Mouse (Mus musculus) hindbrain, embryonic 16.5 days (tissue): Measurements from ENCODE around the gene Vmn1r163. TPM values are rescaled to one million over a fixed set of nuclear protein-coding genes. Genes with fewer than 3 reads are reported as not detected.
"Not testable (repeated sequence)": the region's sequence is repeated elsewhere in the genome, so short reads cannot be mapped to it uniquely, and the experiment has no call there.

Experiments
- ATAC-seq: fragments of 200-750 bp; cut with Nextera tagmentation; 2 replicates; pipeline ENCODE4 v1.8.0; 2017; ENCODE audit warnings: moderate TSS enrichment, moderate library complexity
- H3K27ac ChIP-seq: fragments of 300-500 bp; sonication (generic); 2 replicates; pipeline ENCODE4 v1.5.1; 2014; ENCODE audit warnings: low read depth, mild to moderate bottlenecking, control low read depth, low read length, moderate library complexity
- H3K27me3 ChIP-seq: fragments of 300-500 bp; sonication (generic); replicated peaks from 2 replicates; pipeline ENCODE4 v1.6.1; 2014; ENCODE audit warnings: low read length; ENCODE audit not compliant: control insufficient read depth, insufficient read depth
- H3K36me3 ChIP-seq: fragments of 300-500 bp; sonication (generic); 2 replicates; pipeline ENCODE4 v1.6.1; 2014; ENCODE audit warnings: mild to moderate bottlenecking, low read length, moderate library complexity, mixed read lengths; ENCODE audit not compliant: control insufficient read depth, insufficient read depth
- H3K4me1 ChIP-seq: fragments of 300-500 bp; sonication (generic); 2 replicates; pipeline ENCODE4 v1.6.1; 2014; ENCODE audit warnings: low read depth, low read length; ENCODE audit not compliant: control insufficient read depth, insufficient read depth
- H3K4me2 ChIP-seq: fragments of 300-500 bp; sonication (generic); 2 replicates; pipeline ENCODE4 v1.6.1; 2014; ENCODE audit warnings: mild to moderate bottlenecking, low read length, control low read depth, moderate library complexity
- H3K4me3 ChIP-seq: fragments of 300-500 bp; sonication (generic); 2 replicates; pipeline ENCODE4 v1.5.1; 2014; ENCODE audit warnings: mild to moderate bottlenecking, low read length, control low read depth, moderate library complexity
- H3K9ac ChIP-seq: fragments of 300-500 bp; sonication (generic); 2 replicates; pipeline ENCODE4 v1.6.1; 2014; ENCODE audit warnings: low read depth, mild to moderate bottlenecking, control low read depth, low read length, moderate library complexity
- H3K9me3 ChIP-seq: fragments of 300-500 bp; sonication (generic); 2 replicates; pipeline ENCODE4 v1.6.1; 2014; ENCODE audit warnings: mild to moderate bottlenecking, low read length, moderate library complexity; ENCODE audit not compliant: control insufficient read depth
- WGBS: fragments of 180-500 bp; shearing (Covaris S2); extraction: QIAGEN DNeasy Blood & Tissue Kit; methylation state at CpG from one replicate; pipeline ENCODE4 v1.1.7; 2014; 5-methylcytosine and 5-hydroxymethylcytosine counted together
- polyA plus RNA-seq: library from polyadenylated mRNA; unstranded; fragments of >200 nt; fragmentation: Nextera tagmentation; extraction: Ambion mirVana; gene quantifications from 2 replicates; pipeline ENCODE4 v1.2.1, GENCODE M21; 2015

The Vmn1r163 gene
- not detected in 2 replicates for polyA plus RNA-seq

GRCm38 (mm10) chr7:23055240-23055639 is at the start of gene Vmn1r163:
TSS of gene Vmn1r163 (plus strand) at chr7:23055540.
- not testable (repeated sequence) for H3K27me3 ChIP-seq, H3K4me2 ChIP-seq, H3K9ac ChIP-seq, H3K4me1 ChIP-seq, H3K27ac ChIP-seq, H3K9me3 ChIP-seq, ATAC-seq, H3K4me3 ChIP-seq, H3K36me3 ChIP-seq
- WGBS = no CpG with 5 or more reads among the region's 1 CpGs

- not testable (repeated sequence) for H3K27ac ChIP-seq, H3K9me3 ChIP-seq, H3K27me3 ChIP-seq, H3K4me2 ChIP-seq, ATAC-seq, H3K36me3 ChIP-seq, H3K9ac ChIP-seq, H3K4me3 ChIP-seq, H3K4me1 ChIP-seq
- WGBS = no CpG with 5 or more reads among the region's 3 CpGs
Observed at GRCm38 (mm10) chr7:23019823-23020222, 35.5 kb upstream of the Vmn1r163 start, which contains the start of gene Gm4216. TSS of gene Gm4216 (minus strand) at chr7:23019923.

DNA sequence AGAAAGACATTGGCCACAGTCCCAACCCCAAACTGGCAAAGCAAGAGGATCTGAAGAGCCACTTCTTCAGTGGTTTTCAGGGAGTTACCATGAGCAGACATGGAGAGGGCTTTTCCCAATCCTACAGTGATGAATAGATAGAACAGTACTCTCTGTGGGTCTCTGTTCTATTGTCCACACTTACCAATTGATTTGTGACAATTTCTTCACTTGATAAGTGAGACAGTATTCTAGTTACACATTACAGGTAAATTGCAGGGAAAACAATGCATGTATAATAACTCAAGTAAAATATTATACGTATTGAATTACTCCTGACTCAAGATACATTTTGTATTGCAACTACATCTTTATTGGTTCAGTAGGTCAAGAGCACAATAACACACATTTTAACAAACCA is 12.0 kb downstream of the Vmn1r163 start, which contains the start of gene Gm8720:
Gm8720 (minus strand) TSS at position 101 of the 400 bp plus-strand sequence.
- not testable (repeated sequence) for H3K4me3 ChIP-seq, H3K4me1 ChIP-seq, H3K4me2 ChIP-seq, H3K9ac ChIP-seq, ATAC-seq, H3K27me3 ChIP-seq, H3K9me3 ChIP-seq, H3K36me3 ChIP-seq, H3K27ac ChIP-seq
- WGBS = no CpG with 5 or more reads among the region's 1 CpGs

Other genes starting within 250 kb of the Vmn1r163 start
- not detected in 2 replicates for gene Vmn1r159, start 211.9 kb upstream of the Vmn1r163 start, polyA plus RNA-seq
- not detected in 2 replicates for gene Vmn1r160, start 184.3 kb upstream of the Vmn1r163 start, polyA plus RNA-seq
- gene Gm4214, start 70.9 kb upstream of the Vmn1r163 start, polyA plus RNA-seq = not detected in 2 replicates
- not detected in 2 replicates for gene Gm4216, start 35.6 kb upstream of the Vmn1r163 start, polyA plus RNA-seq
- not detected in 2 replicates for gene Gm8720, start 11.9 kb downstream of the Vmn1r163 start, polyA plus RNA-seq
- not detected in 2 replicates for gene Gm10662, start 88.9 kb downstream of the Vmn1r163 start, polyA plus RNA-seq
- not detected in 2 replicates for gene Vmn1r165, start 161.8 kb downstream of the Vmn1r163 start, polyA plus RNA-seq
- not detected in 2 replicates for gene Vmn1r166, start 196.1 kb downstream of the Vmn1r163 start, polyA plus RNA-seq
- gene Gm6902, start 223.4 kb downstream of the Vmn1r163 start, polyA plus RNA-seq = not detected in 2 replicates
- gene Nlrp4e, start 245.7 kb downstream of the Vmn1r163 start, polyA plus RNA-seq = not detected in 2 replicates